Mouse (Mus musculus) retina, adult 2 months (tissue): ENCODE measurements at regions not wholly inside any gene's neighbourhood (a gene's known extent, or its start where the extent isn't known, plus 50 kb on each side); places are given as distances from the start of the nearest gene placed in this dataset.

ENCODE experiments used
- DNase-seq: peaks from one replicate; pipeline ENCODE4 v3.0.0-alpha.2; 2012; ENCODE audit warnings: low read depth, low spot score

DNA sequence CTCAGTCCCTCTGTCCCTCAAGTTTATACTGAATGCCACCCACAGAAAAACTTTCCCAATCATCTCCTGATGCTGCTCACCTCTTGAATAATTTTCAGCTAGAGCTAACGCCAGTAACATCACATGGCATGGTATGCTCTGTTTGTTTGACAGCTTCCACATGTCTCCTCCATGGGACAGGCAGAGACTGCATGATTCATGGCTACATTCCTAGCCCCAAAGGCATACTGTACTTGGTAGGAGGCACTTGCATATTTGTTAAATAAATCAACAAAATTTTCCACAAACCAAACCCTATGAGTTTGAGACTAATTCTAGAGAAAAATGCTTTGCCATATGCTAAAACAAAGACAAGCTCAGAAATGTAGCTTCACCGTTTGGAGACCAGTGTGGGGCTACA is 304.9 kb downstream of the Rfpl4b start:
- no peak for DNase-seq
